Comparison of ENCODE assay signal across 8 mouse cellular contexts in the genomic region with DNA sequence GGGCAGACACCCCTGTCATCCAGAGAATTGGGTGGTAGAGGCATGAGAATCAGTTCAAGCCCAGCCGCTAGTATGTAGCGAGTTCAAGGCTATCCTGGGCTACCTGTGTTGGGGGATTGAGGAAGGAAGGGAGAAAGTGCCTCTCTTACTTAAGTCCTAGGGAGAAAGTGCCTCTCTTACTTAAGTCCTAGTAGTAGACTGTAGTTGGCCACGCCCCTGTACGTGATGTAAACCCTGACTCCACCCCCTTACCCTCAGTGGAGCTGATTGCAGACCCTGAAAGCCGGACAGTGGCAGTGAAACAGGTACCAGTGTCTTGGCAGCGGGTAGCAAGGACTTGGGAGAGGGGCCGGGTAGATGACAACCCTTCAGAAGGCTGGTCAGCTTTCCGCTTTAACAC. TPM values are rescaled to one million over a fixed set of nuclear protein-coding genes. Genes with fewer than 3 reads are reported as not detected.
DNase-seq lines count a peak whose midpoint lies in the region; ATAC-seq lines count a peak whose summit lies in the region.

No protein-coding gene starts in this region.

- no peak for ATAC-seq in forebrain, embryonic 12.5 days (ENCODE audit: low FRiP score)
- ATAC-seq in midbrain, embryonic 12.5 days (ENCODE audit: low FRiP score, low read depth), result no peak

- DNase-seq in adrenal gland, adult (ENCODE audit: inconsistent age in 2 of 2, low spot score in 1 of 2), result peak; percentile 62 to 83
- no peak for DNase-seq in adrenal gland, postnatal 4 days (ENCODE audit: low spot score in 2 of 2)
- peak; percentile 78 for DNase-seq in NIH3T3 (ENCODE audit: low read depth)
- peak; percentile 56 to 62 for DNase-seq in kidney, postnatal 4 days
- no peak for DNase-seq in urinary bladder, postnatal 4 days (ENCODE audit: low spot score in 2 of 2)
- DNase-seq in layer of hippocampus, adult 9-10 months (ENCODE audit: low spot score), result no peak

- no peaks in the 10 kb centered on the region for H3K9me3 ChIP-seq in forebrain, embryonic 12.5 days
- H3K9me3 ChIP-seq in midbrain, embryonic 12.5 days, result no peaks in the 10 kb centered on the region

- peak overlapping the region; percentile 93 for H3K4me2 ChIP-seq in forebrain, embryonic 12.5 days
- H3K4me2 ChIP-seq in midbrain, embryonic 12.5 days (replicated peaks), result peak overlapping the region; percentile 68

- peaks cover 19% of the 10 kb centered on the region for H3K36me3 ChIP-seq in forebrain, embryonic 12.5 days (replicated peaks)
- H3K36me3 ChIP-seq in midbrain, embryonic 12.5 days, result peaks cover 30% of the 10 kb centered on the region

- peak overlapping the region; percentile 84 for H3K9ac ChIP-seq in forebrain, embryonic 12.5 days
- H3K9ac ChIP-seq in midbrain, embryonic 12.5 days (replicated peaks), result peak overlapping the region; percentile 89

- H3K4me1 ChIP-seq in forebrain, embryonic 12.5 days, result peaks cover 60% of the 10 kb centered on the region
- peaks cover 50% of the 10 kb centered on the region for H3K4me1 ChIP-seq in midbrain, embryonic 12.5 days

- WGBS in forebrain, embryonic 12.5 days, result 26% methylated on average over 8 of the region's 8 CpGs
- WGBS in midbrain, embryonic 12.5 days, result 31% methylated on average over 8 of the region's 8 CpGs

- H3K4me3 ChIP-seq in forebrain, embryonic 12.5 days (replicated peaks), result peak overlapping the region; percentile 73
- H3K4me3 ChIP-seq in midbrain, embryonic 12.5 days, result peak overlapping the region; percentile 71

- H3K27me3 ChIP-seq in forebrain, embryonic 12.5 days, result no peaks in the 10 kb centered on the region
- H3K27me3 ChIP-seq in midbrain, embryonic 12.5 days, result no peaks in the 10 kb centered on the region

- H3K27ac ChIP-seq in forebrain, embryonic 12.5 days, result no peak overlapping the region
- H3K27ac ChIP-seq in midbrain, embryonic 12.5 days (replicated peaks), result peak overlapping the region; percentile 92; the same call in 1 of the 2 replicates

RNA-seq across cellular contexts. Expression of gene Pnkp, which starts 1.0 kb away (rescaled TPM):
- total RNA-seq in adrenal gland, postnatal 4 days (2021), result 10 to 100 TPM; 50.8 to 54.6 TPM
- polyA plus RNA-seq in forebrain, embryonic 12.5 days (2016; fragmentation: Nextera tagmentation; extraction: Ambion mirVana), result 37.8 and 39.1 TPM in 2 replicates
- polyA plus RNA-seq in midbrain, embryonic 12.5 days (2016; fragmentation: Nextera tagmentation; extraction: Ambion mirVana), result 36.4 and 44.0 TPM in 2 replicates

RNA-seq across cellular contexts. Expression of gene Tbc1d17, which starts 9.0 kb away (rescaled TPM):
- total RNA-seq in adrenal gland, postnatal 4 days (2021), result 10 to 100 TPM; 87.9 to 92.0 TPM
- polyA plus RNA-seq in forebrain, embryonic 12.5 days (2016; fragmentation: Nextera tagmentation; extraction: Ambion mirVana), result 80.7 and 83.8 TPM in 2 replicates
- polyA plus RNA-seq in midbrain, embryonic 12.5 days (2016; fragmentation: Nextera tagmentation; extraction: Ambion mirVana), result 97.5 and 101 TPM in 2 replicates

RNA-seq across cellular contexts. Expression of gene Akt1s1, which starts 9.1 kb away (rescaled TPM):
- total RNA-seq in adrenal gland, postnatal 4 days (2021), result 100 to 1,000 TPM; 119 to 134 TPM
- polyA plus RNA-seq in forebrain, embryonic 12.5 days (2016; fragmentation: Nextera tagmentation; extraction: Ambion mirVana), result 95.2 and 96.0 TPM in 2 replicates
- polyA plus RNA-seq in midbrain, embryonic 12.5 days (2016; fragmentation: Nextera tagmentation; extraction: Ambion mirVana), result 92.0 and 99.2 TPM in 2 replicates

RNA-seq across cellular contexts. Expression of gene Ptov1, which starts 11.7 kb away (rescaled TPM):
- 100 to 1,000 TPM; 385 to 394 TPM for total RNA-seq in adrenal gland, postnatal 4 days (2021)
- polyA plus RNA-seq in forebrain, embryonic 12.5 days (2016; fragmentation: Nextera tagmentation; extraction: Ambion mirVana), result 595 and 609 TPM in 2 replicates
- 605 and 652 TPM in 2 replicates for polyA plus RNA-seq in midbrain, embryonic 12.5 days (2016; fragmentation: Nextera tagmentation; extraction: Ambion mirVana)

RNA-seq across cellular contexts. Expression of gene Med25, which starts 34.6 kb away (rescaled TPM):
- total RNA-seq in adrenal gland, postnatal 4 days (2021), result 100 to 1,000 TPM; 117 to 121 TPM
- 172 and 178 TPM in 2 replicates for polyA plus RNA-seq in forebrain, embryonic 12.5 days (2016; fragmentation: Nextera tagmentation; extraction: Ambion mirVana)
- 177 and 180 TPM in 2 replicates for polyA plus RNA-seq in midbrain, embryonic 12.5 days (2016; fragmentation: Nextera tagmentation; extraction: Ambion mirVana)

Comparison
In these comparisons a context has a peak if more than half of its experiments do, and no peak if none do; other contexts are left out.
1. DNase-seq: peak in adrenal gland, adult (2 of 2), NIH3T3 (single experiment) and kidney, postnatal 4 days (2 of 2); none in adrenal gland, postnatal 4 days (0 of 2), urinary bladder, postnatal 4 days (0 of 2) and layer of hippocampus, adult 9-10 months (single experiment).